Mouse (Mus musculus) cerebellum, adult 2 months (tissue): ENCODE measurements around the gene Rhno1.

ENCODE experiments used
- CTCF ChIP-seq: fragments of 200-500 bp; IDR thresholded peaks from 2 replicates; pipeline ENCODE4 v1.5.1; 2011; ENCODE audit warnings: low read depth, mild to moderate bottlenecking, control low read depth, low read length, moderate library complexity, borderline replicate concordance; ENCODE audit not compliant: insufficient read depth
- POLR2A ChIP-seq: fragments of 200-500 bp; IDR thresholded peaks from 2 replicates; pipeline ENCODE4 v1.6.1; 2011; ENCODE audit warnings: low read length, control low read depth, borderline replicate concordance; ENCODE audit not compliant: insufficient read depth

DNA sequence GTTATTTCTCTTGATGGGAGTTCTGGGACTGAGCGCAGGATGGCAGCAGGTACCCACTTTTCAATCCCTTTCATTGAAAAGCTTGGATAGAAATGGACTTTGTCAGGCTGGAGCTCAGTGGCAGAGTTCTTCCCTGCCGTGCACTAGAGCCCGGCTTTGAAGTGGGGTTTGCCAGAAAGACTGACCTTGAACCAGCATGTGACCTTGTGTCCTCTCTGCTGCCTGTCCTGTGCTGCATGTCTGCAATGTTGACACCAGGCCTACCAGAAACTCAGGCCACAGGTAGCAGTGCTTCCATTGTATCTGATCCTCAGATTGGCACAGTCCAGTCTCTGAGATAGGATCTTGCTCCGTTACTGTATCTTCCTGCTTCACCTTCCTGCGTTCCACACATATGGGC is 7.3 kb upstream of the Rhno1 start:
- TF ChIP-seq CTCF (peak; percentile 10; the same call in 1 of the 2 replicates), POLR2A (no peak)
